Mouse (Mus musculus): ENCODE results near the gene 4931409K22Rik.
"Not testable (repeated sequence)": the region's sequence is repeated elsewhere in the genome, so short reads cannot be mapped to it uniquely, and the experiment has no call there.

4931409K22Rik gene

DNA sequence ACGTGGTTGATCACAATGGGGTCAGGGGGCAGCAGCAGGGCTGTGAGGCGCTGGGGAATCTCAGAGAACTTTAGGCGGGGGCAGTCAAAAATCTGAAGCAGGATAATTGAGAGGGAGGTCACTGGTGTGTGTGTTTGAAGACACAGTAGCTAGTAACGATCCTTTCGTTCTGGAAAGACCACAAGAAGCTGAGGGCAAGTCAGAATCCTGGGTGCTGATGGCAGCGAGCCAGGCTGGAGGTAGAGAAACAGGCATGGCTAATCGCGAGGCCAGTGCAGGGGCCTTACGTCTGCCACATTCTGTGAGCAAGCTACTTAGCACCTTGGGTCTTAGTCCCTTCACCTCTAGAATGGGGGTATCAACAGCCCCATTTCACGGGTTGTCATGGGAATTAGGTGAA is 37.3 kb upstream of the 4931409K22Rik start:
- in situ Hi-C loops (cut with MboI; ENCODE audit: low sequenced_read_pairs): no loop called here

DNA sequence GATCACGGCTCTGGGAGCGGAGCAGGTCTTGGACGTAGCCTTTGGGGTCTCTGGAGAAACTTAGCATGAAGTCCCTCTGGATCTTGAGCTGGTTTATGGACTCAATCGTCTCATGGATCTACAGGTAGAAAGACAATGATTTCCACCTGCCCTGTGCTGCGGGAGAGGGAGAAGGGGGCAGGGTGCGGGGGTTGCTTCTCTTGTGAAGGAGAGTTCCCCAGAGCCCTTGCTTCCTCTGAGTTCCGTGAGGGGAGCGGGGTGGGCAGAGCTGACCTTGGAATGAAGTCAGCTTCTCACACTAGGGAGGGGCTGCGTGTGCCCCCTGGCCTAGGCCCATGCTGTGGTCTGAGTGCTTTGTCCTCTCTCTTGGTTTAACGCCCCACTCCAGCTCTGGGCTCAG is 36.6 kb upstream of the 4931409K22Rik start:
- in situ Hi-C loops (cut with MboI; ENCODE audit: low sequenced_read_pairs): no loop called here

DNA sequence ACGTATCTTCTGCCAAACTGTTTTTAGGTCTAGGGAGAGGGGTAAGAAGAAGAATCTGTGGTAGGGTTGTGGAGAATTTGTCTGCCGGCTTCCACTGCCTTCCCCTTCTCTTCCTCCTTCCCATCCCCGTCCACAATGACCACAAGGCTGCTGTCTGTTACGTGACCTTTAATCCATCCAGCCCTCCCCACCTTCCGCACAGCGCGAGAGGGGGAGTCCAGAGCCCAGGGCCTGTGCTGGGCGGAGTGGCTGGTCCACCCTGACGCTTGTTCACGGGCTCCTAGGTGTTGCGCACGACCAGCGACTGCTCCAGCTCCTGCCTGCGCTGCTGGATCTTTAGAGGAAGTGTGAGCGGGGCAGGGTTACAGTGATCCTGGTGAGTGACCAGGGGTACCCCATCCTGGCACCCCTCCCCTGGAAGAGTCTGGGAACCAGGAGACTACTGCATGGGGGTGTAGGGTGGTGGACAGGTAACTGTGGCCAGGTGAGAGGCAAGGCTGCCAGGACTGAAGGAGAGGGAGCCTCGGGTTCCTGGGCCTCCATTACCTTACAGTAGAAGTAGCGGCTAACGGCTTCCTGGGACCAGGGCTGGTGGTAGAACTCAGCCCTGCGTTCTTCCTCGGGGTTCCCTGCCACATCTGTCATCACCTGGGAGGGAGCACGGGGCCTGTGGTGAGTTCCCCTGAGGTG is 36.0 kb upstream of the 4931409K22Rik start:
- in situ Hi-C loops (cut with MboI; ENCODE audit: low sequenced_read_pairs): no loop called here

GRCm38 (mm10) chr5:24591796-24592470 is 35.3 kb upstream of the 4931409K22Rik start:
- in situ Hi-C loops (cut with MboI; ENCODE audit: low sequenced_read_pairs): no loop called here

- in situ Hi-C loops (cut with MboI; ENCODE audit: low sequenced_read_pairs): no loop called here
Measured at GRCm38 (mm10) chr5:24591268-24591721, 34.7 kb upstream of the 4931409K22Rik start.

GRCm38 (mm10) chr5:24589511-24590500 is 33.2 kb upstream of the 4931409K22Rik start:
- in situ Hi-C loops (cut with MboI; ENCODE audit: low sequenced_read_pairs): no loop called here

DNA sequence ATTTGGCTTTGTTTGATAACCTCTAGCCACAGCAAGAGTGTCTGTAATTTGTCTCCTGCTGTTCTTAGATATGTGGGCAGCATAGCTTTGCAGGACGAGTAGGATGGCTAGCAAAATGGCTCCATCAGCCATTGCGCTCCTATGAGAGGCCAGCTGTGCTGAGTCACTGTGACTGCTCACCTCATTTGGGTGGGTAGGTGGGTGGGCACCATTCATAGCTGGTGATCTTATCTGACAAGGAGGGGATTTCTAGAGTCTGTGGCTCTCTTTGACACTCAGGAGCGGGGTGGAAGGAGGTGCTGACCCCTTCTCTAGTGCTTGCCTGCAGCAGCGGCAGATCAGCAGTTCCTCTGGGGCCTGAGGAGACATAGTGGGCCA is 30.6 kb upstream of the 4931409K22Rik start:
- in situ Hi-C loops (cut with MboI; ENCODE audit: low sequenced_read_pairs): no loop called here

DNA sequence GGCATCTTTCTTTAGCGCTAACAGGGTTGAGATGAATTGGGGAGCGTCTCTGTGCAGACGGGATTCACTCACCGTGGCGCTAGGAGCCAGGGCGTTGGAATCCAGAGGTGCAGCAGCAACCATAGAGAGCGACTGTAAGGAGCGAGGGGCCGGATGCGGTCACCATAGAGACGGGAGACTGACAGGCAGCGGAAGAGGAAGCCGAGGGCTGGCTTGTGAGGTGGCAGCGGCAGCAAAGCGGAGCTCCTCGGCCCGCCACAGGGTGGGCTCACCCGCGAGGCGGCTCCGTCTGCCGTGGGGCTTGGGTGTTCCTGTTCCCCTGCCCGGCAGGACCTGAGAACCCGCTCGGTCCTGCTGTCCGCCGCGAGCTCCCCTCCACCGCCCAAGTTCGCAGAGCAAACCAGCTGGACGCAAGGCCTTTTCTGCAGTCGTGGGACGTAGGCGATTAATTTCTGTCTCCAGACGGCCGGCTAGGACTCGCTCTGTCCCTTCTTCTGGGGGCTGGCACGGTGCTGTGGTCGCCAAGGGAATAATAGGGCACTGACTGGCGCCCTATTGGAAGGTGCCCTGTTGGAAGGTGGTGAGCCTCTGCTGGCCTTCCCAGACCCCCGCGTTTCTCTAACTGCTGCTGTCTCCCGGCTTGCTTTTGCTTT is 30.1 kb upstream of the 4931409K22Rik start, which contains the start of gene Chpf2:
Gene Chpf2, plus strand, starts transcription at position 195 of the 653 bp plus-strand sequence.
- in situ Hi-C loops (cut with MboI; ENCODE audit: low sequenced_read_pairs): no loop called here

- in situ Hi-C loops (cut with MboI; ENCODE audit: low sequenced_read_pairs): no loop called here
Measured at GRCm38 (mm10) chr5:24586106-24586505, 29.5 kb upstream of the 4931409K22Rik start.

GRCm38 (mm10) chr5:24578109-24578963 is 21.7 kb upstream of the 4931409K22Rik start:
- in situ Hi-C loops (cut with MboI; ENCODE audit: low sequenced_read_pairs): no loop called here

- in situ Hi-C loops (cut with MboI; ENCODE audit: low sequenced_read_pairs): no loop called here
Measured at GRCm38 (mm10) chr5:24577183-24577929, 20.7 kb upstream of the 4931409K22Rik start, which contains the start of gene Abcf2. Gene Abcf2 (minus strand): TSS chr5:24577467.

DNA sequence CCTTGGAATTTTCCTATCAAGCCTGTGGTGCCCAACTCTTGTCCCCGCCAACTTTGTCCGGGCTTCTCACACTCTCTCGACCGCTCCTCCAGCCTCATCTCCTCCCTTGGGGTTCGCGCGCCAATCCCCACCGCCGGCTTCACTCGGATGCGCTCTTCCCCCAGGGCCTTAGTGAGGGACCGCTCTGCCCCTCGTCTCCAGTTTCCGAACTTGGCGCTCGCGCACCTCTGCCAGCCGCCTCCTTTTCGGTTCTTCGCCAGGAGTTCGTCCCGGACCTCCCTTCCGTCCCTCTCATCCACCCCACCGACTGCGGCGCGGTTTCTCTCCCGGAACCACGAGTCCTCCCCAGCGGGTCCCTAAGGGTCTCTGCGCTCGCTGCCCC is 20.2 kb upstream of the 4931409K22Rik start:
- in situ Hi-C loops (cut with MboI; ENCODE audit: low sequenced_read_pairs): no loop called here

GRCm38 (mm10) chr5:24575948-24576347 is 19.3 kb upstream of the 4931409K22Rik start:
- in situ Hi-C loops (cut with MboI; ENCODE audit: low sequenced_read_pairs): no loop called here

DNA sequence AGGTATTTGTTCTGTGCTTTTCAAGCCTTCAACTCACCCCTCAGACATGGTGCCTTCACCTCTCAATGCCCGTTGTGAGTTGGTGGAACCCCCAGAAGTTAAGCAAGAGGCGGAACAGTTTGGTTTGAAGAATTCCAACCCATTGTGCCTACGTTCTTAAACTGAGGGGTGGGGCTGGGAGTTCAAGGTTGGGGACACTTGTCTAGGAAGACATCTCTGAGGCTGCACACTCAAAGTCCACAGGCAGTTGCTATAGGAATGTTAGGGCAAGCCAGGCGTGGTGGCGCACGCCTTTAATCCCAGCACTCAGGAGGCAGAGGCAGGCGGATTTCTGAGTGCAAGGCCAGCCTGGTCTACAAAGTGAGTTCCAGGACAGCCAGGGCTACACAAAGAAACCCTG is 1.3 kb downstream of the 4931409K22Rik start:
- in situ Hi-C loops (cut with MboI; ENCODE audit: low sequenced_read_pairs): not testable (repeated sequence)

DNA sequence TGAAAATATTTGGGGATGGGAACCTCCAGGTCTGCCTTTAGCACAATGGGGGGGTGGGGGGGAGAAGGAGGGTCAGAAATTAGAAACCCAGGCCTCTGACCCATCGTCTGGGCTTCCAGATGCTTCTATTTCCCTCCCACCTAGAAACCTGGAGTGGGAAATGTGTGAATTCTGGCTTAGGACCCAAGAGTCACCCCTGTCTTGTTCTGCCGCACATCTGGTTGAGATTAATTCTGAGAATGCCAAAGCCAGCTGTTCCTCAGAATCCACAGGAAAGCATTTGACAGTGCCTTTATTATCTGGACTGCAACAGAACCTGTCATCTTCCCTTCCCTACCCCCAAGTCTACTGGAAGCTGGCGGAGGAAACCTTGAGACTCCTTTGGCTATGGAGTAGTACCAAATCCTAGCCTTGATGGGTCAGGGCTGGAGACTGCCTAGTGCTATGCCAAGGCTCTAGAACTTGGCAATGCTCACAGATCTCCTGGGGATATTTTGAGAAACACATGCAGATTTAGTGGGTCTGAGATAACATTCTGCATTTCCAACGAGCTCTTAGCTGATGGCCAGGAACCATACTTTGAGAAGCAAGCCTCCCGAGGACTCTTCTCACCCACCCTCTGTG is 2.9 kb downstream of the 4931409K22Rik start:
- in situ Hi-C loops (cut with MboI; ENCODE audit: low sequenced_read_pairs): no loop called here

DNA sequence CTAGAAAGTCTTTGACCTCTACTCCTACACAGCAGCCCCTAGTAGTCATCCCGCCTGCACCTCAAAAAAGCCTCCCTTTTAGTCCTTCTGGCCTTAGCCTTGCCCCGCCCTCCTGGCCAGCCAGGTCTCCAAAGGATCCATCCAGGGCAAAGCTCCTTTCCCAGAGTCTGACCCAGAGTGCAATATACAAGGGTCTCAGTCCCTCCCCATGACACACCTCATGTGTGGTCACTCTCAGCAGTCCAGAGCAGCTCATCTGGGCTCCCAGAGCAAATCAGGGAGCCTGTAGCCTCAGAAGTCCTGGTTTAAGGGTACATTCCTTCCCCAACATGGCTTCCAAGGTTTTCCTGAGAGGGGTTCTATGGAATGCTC is 5.3 kb downstream of the 4931409K22Rik start:
- in situ Hi-C loops (cut with MboI; ENCODE audit: low sequenced_read_pairs): no loop called here

DNA sequence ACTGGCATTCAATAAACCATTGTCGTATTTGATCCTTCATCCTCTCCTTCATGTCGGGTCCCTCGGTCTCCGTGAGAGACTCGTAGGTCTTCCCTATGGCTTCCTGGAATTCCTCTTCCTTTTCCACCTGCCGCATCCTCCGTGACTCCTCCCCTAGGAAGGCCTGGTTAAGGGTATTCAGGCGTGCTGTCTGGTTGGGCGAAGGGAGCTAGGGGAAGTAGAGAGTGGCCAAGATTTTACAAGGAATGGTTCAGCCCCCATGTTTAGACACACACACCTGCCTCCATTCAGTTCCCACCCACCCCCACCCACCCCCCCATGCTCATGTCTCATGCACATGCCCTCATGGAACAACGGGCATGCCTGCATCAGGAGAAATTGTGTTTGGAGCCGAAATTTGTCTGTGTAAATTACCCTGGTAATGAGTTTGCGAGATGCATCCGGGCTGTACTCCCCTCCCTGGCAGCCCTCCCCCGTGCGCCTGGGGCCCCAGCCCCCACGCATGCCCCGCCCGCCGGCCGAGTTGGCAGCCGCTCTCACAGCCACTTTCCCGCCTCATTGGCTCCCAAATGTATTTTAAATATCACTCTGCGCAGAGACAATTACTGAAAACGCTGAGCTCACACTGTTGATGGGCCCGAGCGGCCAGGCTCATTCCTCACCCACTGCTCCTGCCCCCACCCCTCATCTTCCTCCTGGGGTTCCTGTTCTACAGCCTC is 5.9 kb downstream of the 4931409K22Rik start:
- in situ Hi-C loops (cut with MboI; ENCODE audit: low sequenced_read_pairs): no loop called here

GRCm38 (mm10) chr5:24542643-24543042 is 14.0 kb downstream of the 4931409K22Rik start:
- in situ Hi-C loops (cut with MboI; ENCODE audit: low sequenced_read_pairs): no loop called here

Data from CH12F3 (cell line).